22 mouse cellular contexts compared by ENCODE assay signal in genomic region chr4:95184180-95184579, GRCm38 (mm10).
DNase-seq lines count a peak whose midpoint lies in the region; ATAC-seq and TF ChIP-seq lines count a peak whose summit lies in the region.
"Had no signal": no experiment of that assay in that cellular context is flagged by ENCODE, and none has a peak within 500 bp of the region (broad histone marks: within the 10 kb centered on the region; RNA-seq: fewer than 3 reads in every experiment).

No protein-coding gene starts in this region.

- H3K27me3 ChIP-seq in hindbrain, postnatal 0 days (ENCODE audit: insufficient read depth, low read length) = no peaks in the 10 kb centered on the region
- H3K27me3 ChIP-seq in hindbrain, embryonic 11.5 days (ENCODE audit: control insufficient read depth, insufficient read depth, low read length) = no peaks in the 10 kb centered on the region
- no peaks in the 10 kb centered on the region for H3K27me3 ChIP-seq in lung, embryonic 15.5 days

- no peak for TF ChIP-seq CTCF in hindbrain, postnatal 0 days (IDR thresholded peaks at IDR 0.05; ENCODE audit: low read depth)

- no peak overlapping the region for H3K4me2 ChIP-seq in hindbrain, postnatal 0 days (ENCODE audit: low read depth, low read length)
- H3K4me2 ChIP-seq in hindbrain, embryonic 11.5 days (replicated peaks; ENCODE audit: low read depth, low read length) = no peak overlapping the region
- no peak overlapping the region for H3K4me2 ChIP-seq in lung, embryonic 15.5 days
- H3K4me2 ChIP-seq: heart, embryonic 11.5 days; liver, embryonic 12.5 days had no signal

- no peaks in the 10 kb centered on the region for H3K4me1 ChIP-seq in hindbrain, postnatal 0 days (ENCODE audit: insufficient read depth, low read length)
- no peaks in the 10 kb centered on the region for H3K4me1 ChIP-seq in hindbrain, embryonic 11.5 days (replicated peaks; ENCODE audit: control insufficient read depth, insufficient read depth, low read length)
- H3K4me1 ChIP-seq in lung, embryonic 15.5 days = peaks cover 5% of the 10 kb centered on the region; the same call in 1 of the 2 replicates

- WGBS in hindbrain, postnatal 0 days = 51% methylated on average over 4 of the region's 4 CpGs
- 92% methylated on average over 4 of the region's 4 CpGs for WGBS in hindbrain, embryonic 11.5 days
- 74% methylated on average over 4 of the region's 4 CpGs for WGBS in lung, embryonic 15.5 days

- H3K9me3 ChIP-seq in hindbrain, postnatal 0 days (ENCODE audit: low read length) = no peaks in the 10 kb centered on the region
- H3K9me3 ChIP-seq in hindbrain, embryonic 11.5 days (ENCODE audit: control insufficient read depth, low read length) = no peaks in the 10 kb centered on the region
- H3K9me3 ChIP-seq in lung, embryonic 15.5 days = no peaks in the 10 kb centered on the region
- H3K9me3 ChIP-seq: G1E; liver, embryonic 12.5 days; midbrain, embryonic 10.5 days had no signal

- H3K4me3 ChIP-seq in hindbrain, postnatal 0 days (ENCODE audit: low read length) = no peak overlapping the region
- H3K4me3 ChIP-seq in hindbrain, embryonic 11.5 days (ENCODE audit: low read depth, low read length) = no peak overlapping the region
- no peak overlapping the region for H3K4me3 ChIP-seq in lung, embryonic 15.5 days
- H3K4me3 ChIP-seq: left cerebral cortex, adult 2 months; liver, embryonic 12.5 days; midbrain, embryonic 10.5 days had no signal

- H3K9ac ChIP-seq in hindbrain, postnatal 0 days (replicated peaks; ENCODE audit: low read length) = no peak overlapping the region
- H3K9ac ChIP-seq in hindbrain, embryonic 11.5 days (ENCODE audit: low read depth, low read length) = no peak overlapping the region
- H3K9ac ChIP-seq in lung, embryonic 15.5 days = no peak overlapping the region
- H3K9ac ChIP-seq: liver, embryonic 12.5 days had no signal

- no peak for ATAC-seq in hindbrain, postnatal 0 days
- ATAC-seq in hindbrain, embryonic 11.5 days (ENCODE audit: low FRiP score) = no peak
- 0 out of 2 replicates have a peak, but pooled peaks have one; percentile 8 for ATAC-seq in lung, embryonic 15.5 days (ENCODE audit: borderline replicate concordance, extremely low read depth, low FRiP score, low TSS enrichment)
- ATAC-seq: activated CD4-positive, CD25-positive, alpha-beta regulatory T cell, adult 4 months; liver, embryonic 12.5 days had no signal

- H3K36me3 ChIP-seq in hindbrain, postnatal 0 days (ENCODE audit: insufficient read depth, low read length) = no peaks in the 10 kb centered on the region
- no peaks in the 10 kb centered on the region for H3K36me3 ChIP-seq in hindbrain, embryonic 11.5 days (ENCODE audit: control insufficient read depth, insufficient read depth, low read length)
- no peaks in the 10 kb centered on the region for H3K36me3 ChIP-seq in lung, embryonic 15.5 days
- H3K36me3 ChIP-seq: G1E; liver, embryonic 12.5 days; midbrain, embryonic 10.5 days had no signal

- DNase-seq in cerebellum, postnatal 25 days = peak; percentile 15 to 43
- no peak for DNase-seq in cerebellum, adult 9-11 months
- peak; percentile 40 for DNase-seq in hindbrain, postnatal 0 days (ENCODE audit: low spot score)
- DNase-seq in hindbrain, embryonic 11.5 days (ENCODE audit: low spot score) = no peak
- no peak for DNase-seq in lung, adult 18-20 months
- peak; percentile 51 for DNase-seq in lung, postnatal 14 days
- DNase-seq in thymus, postnatal 25 days = no peak
- DNase-seq: adrenal gland, postnatal 14 days; cerebellum, adult 11 months; heart, postnatal 14 days; layer of hippocampus, adult 9-11 months; retina, postnatal 1 day; right cerebral cortex, postnatal 4 days had no signal

- H3K27ac ChIP-seq in hindbrain, postnatal 0 days = no peak overlapping the region
- H3K27ac ChIP-seq in hindbrain, embryonic 11.5 days (ENCODE audit: low read depth, low read length) = no peak overlapping the region
- no peak overlapping the region for H3K27ac ChIP-seq in lung, embryonic 15.5 days
- H3K27ac ChIP-seq: kidney, postnatal 0 days; left cerebral cortex, adult 2 months; liver, embryonic 12.5 days; midbrain, embryonic 10.5 days; stomach, postnatal 0 days had no signal

Comparison
In these comparisons a context has a peak if more than half of its experiments do, and no peak if none do; other contexts are left out.
1. DNase-seq: peak in cerebellum, postnatal 25 days (2 of 2), hindbrain, postnatal 0 days (single experiment) and lung, postnatal 14 days (single experiment); none in cerebellum, adult 9-11 months (single experiment), hindbrain, embryonic 11.5 days (single experiment), lung, adult 18-20 months (0 of 2) and thymus, postnatal 25 days (single experiment).